Mouse (Mus musculus): ENCODE measurements around the gene Dpp7.

GRCm38 (mm10) chr2:25350701-25351100 is 5.5 kb downstream of the Dpp7 start:
- no peak for TF ChIP-seq CTCF (IDR thresholded peaks at IDR 0.05; ENCODE audit: borderline replicate concordance, insufficient read depth, low read length)
- no peak for TF ChIP-seq POLR2A (IDR thresholded peaks at IDR 0.05; ENCODE audit: low read depth, low read length)
